Mouse (Mus musculus): ENCODE measurements around the gene Frem3.

The Frem3 gene

GRCm38 (mm10) chr8:80610549-80611440, at the start of gene Frem3:
TSS of gene Frem3 (plus strand) at chr8:80611080.
- no peak for DNase-seq (ENCODE audit: low read depth)

GRCm38 (mm10) chr8:80564205-80564839, 46.6 kb upstream of the Frem3 start:
- DNase-seq (ENCODE audit: low read depth) = no peak

- no peak for DNase-seq (ENCODE audit: low read depth)
Measured at GRCm38 (mm10) chr8:80567471-80567870, 43.4 kb upstream of the Frem3 start.

GRCm38 (mm10) chr8:80568243-80568995, 42.5 kb upstream of the Frem3 start:
- no peak for DNase-seq (ENCODE audit: low read depth)

- no peak for DNase-seq (ENCODE audit: low read depth)
Measured at GRCm38 (mm10) chr8:80572417-80573061, 38.3 kb upstream of the Frem3 start.

GRCm38 (mm10) chr8:80577126-80577525, 33.8 kb upstream of the Frem3 start:
- DNase-seq (ENCODE audit: low read depth) = no peak

- no peak for DNase-seq (ENCODE audit: low read depth)
Measured at GRCm38 (mm10) chr8:80579038-80579437, 31.8 kb upstream of the Frem3 start.

GRCm38 (mm10) chr8:80592626-80593025, 18.3 kb upstream of the Frem3 start:
- no peak for DNase-seq (ENCODE audit: low read depth)

- no peak for DNase-seq (ENCODE audit: low read depth)
Measured at GRCm38 (mm10) chr8:80600600-80601170, 10.2 kb upstream of the Frem3 start.

GRCm38 (mm10) chr8:80601886-80602285, 9.0 kb upstream of the Frem3 start:
- no peak for DNase-seq (ENCODE audit: low read depth)

- no peak for DNase-seq (ENCODE audit: low read depth)
Measured at GRCm38 (mm10) chr8:80607082-80607481, 3.8 kb upstream of the Frem3 start.

- DNase-seq (ENCODE audit: low read depth) = no peak
Measured at GRCm38 (mm10) chr8:80611441-80611751, 516 bp downstream of the Frem3 start.

- no peak for DNase-seq (ENCODE audit: low read depth)
Measured at GRCm38 (mm10) chr8:80619787-80620186, 8.9 kb downstream of the Frem3 start.

GRCm38 (mm10) chr8:80647394-80647793, 36.5 kb downstream of the Frem3 start:
- DNase-seq (ENCODE audit: low read depth) = no peak

- DNase-seq (ENCODE audit: low read depth) = no peak
Measured at GRCm38 (mm10) chr8:80657639-80658038, 46.8 kb downstream of the Frem3 start.

GRCm38 (mm10) chr8:80661055-80661454, 50.2 kb downstream of the Frem3 start:
- DNase-seq (ENCODE audit: low read depth) = no peak

- no peak for DNase-seq (ENCODE audit: low read depth)
Measured at GRCm38 (mm10) chr8:80663476-80663875, 52.6 kb downstream of the Frem3 start.

GRCm38 (mm10) chr8:80669277-80669901, 58.5 kb downstream of the Frem3 start:
- no peak for DNase-seq (ENCODE audit: low read depth)

GRCm38 (mm10) chr8:80682594-80682993, 71.7 kb downstream of the Frem3 start:
- DNase-seq (ENCODE audit: low read depth) = no peak

GRCm38 (mm10) chr8:80683756-80684335, 73.0 kb downstream of the Frem3 start:
- DNase-seq (ENCODE audit: low read depth) = no peak

- DNase-seq (ENCODE audit: low read depth) = peak; percentile 64
Measured at GRCm38 (mm10) chr8:80688141-80688540, 77.3 kb downstream of the Frem3 start.
